Mouse (Mus musculus): ENCODE results near the gene Txk. TPM values are rescaled to one million over a fixed set of nuclear protein-coding genes. Genes with fewer than 3 reads are reported as not detected.

Txk gene
- total RNA-seq (2023), result 0.20 and 1.1 TPM in 2 replicates

GRCm38 (mm10) chr5:72752585-72752984, at the start of gene Txk:
TSS of gene Txk (minus strand) at chr5:72752777.

GRCm38 (mm10) chr5:72647418-72647907, 105.1 kb downstream of the Txk start, which contains the start of gene Nipal1:
TSS of gene Nipal1 (plus strand) at chr5:72647795.

Other genes starting within 250 kb of the Txk start
- not detected in 2 replicates for gene Corin, start 248.3 kb downstream of the Txk start, total RNA-seq (2023)
- 9.3 and 11.7 TPM in 2 replicates for gene Nfxl1, start 193.1 kb downstream of the Txk start, total RNA-seq (2023)
- gene Zar1, start 171.5 kb downstream of the Txk start, total RNA-seq (2023), result not detected in 2 replicates
- not detected in 2 replicates for gene Gm5868, start 165.2 kb downstream of the Txk start, total RNA-seq (2023)
- gene Cnga1, start 108.5 kb downstream of the Txk start, total RNA-seq (2023), result not detected in 2 replicates
- gene Nipal1, start 105.0 kb downstream of the Txk start, total RNA-seq (2023), result not detected in 2 replicates
- gene Tec, start 115.7 kb upstream of the Txk start, total RNA-seq (2023), result 28.8 and 30.1 TPM in 2 replicates
- gene Slain2, start 161.5 kb upstream of the Txk start, total RNA-seq (2023), result 101 and 136 TPM in 2 replicates
- gene Gm10135, start 221.9 kb upstream of the Txk start, total RNA-seq (2023), result not detected in 2 replicates

Data from neutrophil, adult 65 days (primary cell).